Mouse (Mus musculus): ENCODE data around the gene Nup54. TPM values are rescaled to one million over a fixed set of nuclear protein-coding genes. Genes with fewer than 3 reads are reported as not detected.

Nup54 gene
- total RNA-seq, 2 experiments from 2014 or later = 19.8 to 32.3 TPM

- no peak for ATAC-seq (replicated peaks; ENCODE audit: low FRiP score, poor library complexity, severe bottlenecking)
Observed at GRCm38 (mm10) chr5:92413982-92414375, 21.0 kb downstream of the Nup54 start.

DNA sequence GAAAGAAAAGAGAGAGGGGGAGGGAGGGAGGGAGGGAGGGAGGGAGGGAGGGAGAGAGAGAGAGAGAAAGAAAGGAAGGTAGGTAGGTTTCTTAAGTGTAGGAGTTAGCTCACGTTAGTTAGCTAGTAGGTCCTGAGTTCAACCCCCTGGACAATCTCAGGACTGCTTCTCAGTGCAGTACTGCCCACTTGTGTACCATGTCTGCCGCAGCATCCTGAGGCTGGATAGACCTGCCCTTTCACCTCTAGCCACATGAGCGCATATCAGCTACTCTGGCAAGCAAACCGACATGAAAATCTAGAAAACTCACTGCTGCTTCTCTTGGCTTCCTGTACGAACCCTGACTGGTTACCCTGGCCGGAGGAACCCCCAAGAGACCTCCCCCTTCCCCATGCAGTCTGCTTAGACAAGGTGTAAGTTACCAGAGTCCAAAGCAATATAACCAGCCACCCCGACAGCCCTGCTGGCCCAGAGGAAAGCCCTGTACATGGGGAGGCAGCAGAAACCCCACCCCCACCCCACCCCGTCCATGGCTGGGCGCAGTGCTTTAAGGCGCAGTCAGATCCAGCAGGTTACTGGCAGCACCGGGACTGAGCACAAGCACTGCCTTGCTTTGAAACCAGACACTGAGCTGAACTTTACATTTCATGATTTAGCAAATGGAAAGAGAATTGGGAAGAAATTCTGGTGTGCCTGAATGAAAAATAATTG, 21.6 kb downstream of the Nup54 start:
- ATAC-seq (replicated peaks; ENCODE audit: low FRiP score, poor library complexity, severe bottlenecking) = no peak

- no peak for ATAC-seq (replicated peaks; ENCODE audit: low FRiP score, poor library complexity, severe bottlenecking)
Observed at GRCm38 (mm10) chr5:92411461-92412140, 23.4 kb downstream of the Nup54 start.

DNA sequence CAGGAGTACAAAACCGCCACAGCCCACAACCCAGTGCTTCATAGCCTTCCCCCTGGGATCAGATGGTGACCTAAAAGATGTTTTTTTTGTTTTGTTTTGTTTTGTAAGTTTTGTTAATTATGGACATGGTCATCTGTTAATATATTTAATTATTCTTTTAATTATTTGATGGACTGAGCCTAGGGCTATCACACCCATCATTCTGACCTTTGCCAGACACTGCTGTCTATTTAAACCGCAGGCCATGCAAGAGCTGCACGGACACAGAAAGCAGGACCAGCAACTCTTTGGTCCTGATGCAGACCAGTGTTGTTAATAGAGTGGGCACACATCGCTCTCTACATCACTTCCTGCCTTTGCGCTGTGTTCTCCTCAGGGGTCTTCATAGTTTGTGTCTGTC, 24.5 kb downstream of the Nup54 start:
- no peak for ATAC-seq (replicated peaks; ENCODE audit: low FRiP score, poor library complexity, severe bottlenecking)

DNA sequence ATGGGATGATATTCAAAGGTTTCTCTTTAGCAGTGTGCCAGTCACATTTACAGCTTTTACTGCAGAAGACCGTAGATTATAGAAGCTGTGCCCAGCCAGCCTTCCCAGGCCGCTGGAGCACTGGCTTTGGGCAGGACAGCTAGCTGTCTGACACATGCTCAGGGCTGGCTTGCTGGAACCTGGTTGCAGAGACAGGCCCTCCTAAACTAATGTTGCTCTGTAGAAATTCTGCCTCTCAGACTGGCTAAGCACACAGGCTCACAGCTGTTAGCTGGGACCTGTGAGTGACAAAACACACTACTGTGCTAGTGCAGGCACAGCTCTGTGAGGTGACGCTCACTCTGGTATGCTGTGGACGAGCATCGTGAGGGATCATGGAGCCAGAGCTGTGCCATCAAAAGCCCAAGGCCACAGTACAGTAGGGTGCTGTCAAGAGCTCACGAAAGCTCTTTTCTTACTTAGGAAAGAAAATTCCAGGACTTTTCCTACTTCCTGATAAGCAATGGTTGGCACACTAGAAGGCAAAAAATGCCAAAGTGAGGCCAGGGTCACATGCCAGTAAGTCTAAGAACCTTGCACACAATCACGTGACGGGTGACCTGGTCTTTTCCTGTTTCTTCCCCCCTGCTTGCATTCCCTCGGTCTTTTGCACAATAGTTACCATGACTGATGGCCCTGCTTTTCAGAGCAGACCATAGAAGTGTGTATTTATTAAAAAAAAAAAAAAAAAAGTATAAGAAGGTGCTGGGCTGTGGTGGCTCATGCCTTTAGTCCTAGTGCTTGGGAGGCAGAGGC, 25.5 kb downstream of the Nup54 start:
- no peak for ATAC-seq (replicated peaks; ENCODE audit: low FRiP score, poor library complexity, severe bottlenecking)

DNA sequence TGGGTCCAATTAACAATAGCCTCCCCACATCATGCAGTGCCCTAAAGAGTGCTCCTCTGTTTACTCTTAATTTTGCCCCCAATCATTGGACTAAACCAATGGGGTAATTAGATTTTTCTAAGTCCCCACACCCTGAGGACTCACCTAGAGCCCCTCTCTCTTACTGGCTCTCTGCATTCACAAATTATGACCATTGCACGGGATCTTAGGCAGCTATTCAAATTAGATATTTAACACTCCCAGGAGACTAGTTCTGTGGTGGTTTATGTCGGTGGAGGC, 30.7 kb downstream of the Nup54 start:
- ATAC-seq (replicated peaks; ENCODE audit: low FRiP score, poor library complexity, severe bottlenecking) = no peak

- ATAC-seq (replicated peaks; ENCODE audit: low FRiP score, poor library complexity, severe bottlenecking) = no peak
Observed at GRCm38 (mm10) chr5:92403562-92404399, 31.2 kb downstream of the Nup54 start.

DNA sequence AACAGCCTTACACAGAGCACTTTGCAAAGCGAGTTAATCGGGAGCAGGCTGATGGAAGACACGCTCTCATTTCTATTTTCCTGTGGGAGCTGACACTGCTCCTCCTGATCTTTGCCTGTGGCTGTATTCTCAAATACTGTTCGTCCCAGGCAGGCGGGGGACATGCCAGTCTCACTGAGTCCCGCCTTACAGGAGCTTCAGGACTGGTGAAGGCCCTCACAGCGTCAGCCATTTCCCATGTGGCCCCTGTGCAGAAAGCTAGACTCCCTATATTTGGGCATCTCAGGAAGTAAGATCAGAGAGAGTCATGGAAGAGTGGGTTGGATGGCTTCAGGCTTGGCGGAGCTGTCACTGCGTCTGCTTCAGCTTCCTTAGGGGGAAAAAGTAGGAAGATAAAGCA, 32.2 kb downstream of the Nup54 start:
- ATAC-seq (replicated peaks; ENCODE audit: low FRiP score, poor library complexity, severe bottlenecking) = no peak

GRCm38 (mm10) chr5:92398153-92398552, 36.9 kb downstream of the Nup54 start:
- ATAC-seq (replicated peaks; ENCODE audit: low FRiP score, poor library complexity, severe bottlenecking) = peak; percentile 79

DNA sequence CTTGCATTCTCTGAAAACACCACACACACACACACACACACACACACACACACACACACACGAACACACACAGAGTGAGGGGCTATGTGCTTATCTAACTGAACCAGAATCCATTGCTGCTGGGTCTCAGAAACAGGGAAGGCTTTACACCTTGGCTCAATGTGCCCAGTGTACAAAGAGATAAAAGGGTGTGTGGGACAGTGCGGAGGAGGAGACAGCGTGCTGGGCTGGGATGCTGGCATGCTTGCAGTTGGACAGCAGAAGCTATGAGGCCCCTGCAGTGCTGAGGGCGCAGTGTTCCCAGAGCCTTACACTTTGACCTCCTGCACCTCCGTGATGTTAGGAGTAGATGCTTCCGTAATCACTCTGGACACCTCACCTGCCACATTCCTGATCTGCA, 38.5 kb downstream of the Nup54 start:
- no peak for ATAC-seq (replicated peaks; ENCODE audit: low FRiP score, poor library complexity, severe bottlenecking)

- no peak for ATAC-seq (replicated peaks; ENCODE audit: low FRiP score, poor library complexity, severe bottlenecking)
Observed at GRCm38 (mm10) chr5:92395764-92396163, 39.3 kb downstream of the Nup54 start.

DNA sequence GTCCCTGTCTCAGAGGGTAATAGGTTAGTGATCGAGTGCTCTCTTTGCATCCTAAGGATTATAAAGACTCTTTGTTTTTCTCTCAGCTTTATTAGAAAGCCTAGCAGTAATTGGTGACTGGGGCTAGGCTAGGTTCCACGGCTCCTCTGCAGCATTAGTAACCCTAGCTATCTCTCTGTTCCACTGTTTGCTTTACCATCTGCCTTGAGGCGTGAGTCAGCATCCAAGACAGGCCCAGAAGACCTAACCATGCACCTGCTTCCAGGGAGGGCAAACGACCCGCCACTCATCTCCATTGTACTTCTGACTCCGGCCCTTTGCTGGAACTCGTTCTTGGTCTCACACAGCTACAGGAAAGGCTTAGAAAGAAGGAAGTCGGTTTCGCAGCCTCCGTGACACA, 41.2 kb downstream of the Nup54 start:
- ATAC-seq (replicated peaks; ENCODE audit: low FRiP score, poor library complexity, severe bottlenecking) = no peak

DNA sequence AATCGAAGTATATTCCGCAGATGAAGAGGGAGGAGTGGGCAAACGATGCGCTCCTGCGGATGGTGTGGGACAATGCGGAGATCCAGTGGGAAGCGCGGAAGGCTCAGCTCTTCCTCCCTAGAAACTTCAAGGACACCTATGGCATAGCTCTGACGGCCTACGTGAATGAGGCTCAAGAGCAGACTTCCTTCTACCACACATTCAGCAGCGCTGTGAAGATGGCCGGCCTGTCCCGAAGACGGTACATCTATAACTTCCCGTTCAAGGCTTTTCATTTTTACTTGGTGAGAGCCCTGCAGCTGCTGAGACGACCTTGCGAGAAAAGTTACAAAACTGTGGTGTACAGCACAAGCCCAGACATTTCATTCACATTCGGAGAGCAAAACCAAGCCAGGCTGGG, 42.5 kb downstream of the Nup54 start:
- ATAC-seq (replicated peaks; ENCODE audit: low FRiP score, poor library complexity, severe bottlenecking) = no peak

DNA sequence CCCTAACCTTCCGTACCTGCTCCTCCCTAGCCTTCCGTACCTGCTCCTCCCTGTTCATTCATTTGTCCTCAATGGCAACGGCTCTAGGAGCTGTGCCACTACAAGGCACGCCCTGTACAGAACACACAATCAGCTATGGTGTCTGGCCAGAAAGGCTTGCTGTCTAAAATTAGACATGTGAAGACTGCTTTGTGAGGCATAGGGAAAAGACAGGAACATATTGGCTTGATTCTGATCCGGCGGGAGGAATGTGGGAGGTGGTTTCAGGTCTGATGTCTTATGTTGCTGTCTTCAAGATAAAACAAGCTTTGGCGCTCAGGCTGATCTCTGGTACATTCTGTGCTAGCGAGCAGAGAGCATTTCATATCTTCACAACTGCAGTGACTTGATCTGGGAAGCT, 44.4 kb downstream of the Nup54 start:
- no peak for ATAC-seq (replicated peaks; ENCODE audit: low FRiP score, poor library complexity, severe bottlenecking)

GRCm38 (mm10) chr5:92389977-92390376, 45.0 kb downstream of the Nup54 start:
- ATAC-seq (replicated peaks; ENCODE audit: low FRiP score, poor library complexity, severe bottlenecking) = no peak

- no peak for ATAC-seq (replicated peaks; ENCODE audit: low FRiP score, poor library complexity, severe bottlenecking)
Observed at GRCm38 (mm10) chr5:92387433-92387832, 47.6 kb downstream of the Nup54 start.

GRCm38 (mm10) chr5:92386643-92387042, 48.4 kb downstream of the Nup54 start:
- no peak for ATAC-seq (replicated peaks; ENCODE audit: low FRiP score, poor library complexity, severe bottlenecking)

- ATAC-seq (replicated peaks; ENCODE audit: low FRiP score, poor library complexity, severe bottlenecking) = no peak
Observed at GRCm38 (mm10) chr5:92386102-92386501, 48.9 kb downstream of the Nup54 start.

DNA sequence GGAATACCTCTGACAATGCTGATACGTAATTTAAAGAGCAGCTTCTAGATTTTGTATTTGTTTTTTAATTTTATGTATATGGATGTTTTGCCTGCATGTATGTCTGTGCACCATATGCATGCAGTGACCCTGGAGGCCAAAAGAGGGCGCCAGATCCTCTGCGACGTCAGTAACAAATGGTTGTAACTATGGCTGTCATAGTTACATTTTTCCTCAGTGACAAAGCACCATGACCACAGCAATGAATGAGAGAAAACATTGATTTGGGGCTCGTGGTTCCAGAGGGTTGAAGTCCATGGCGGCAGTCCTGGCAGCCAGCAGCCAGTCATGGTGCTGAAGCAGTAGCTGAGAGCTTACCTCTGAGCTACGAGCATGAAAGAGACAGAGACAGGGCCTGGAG, 50.2 kb downstream of the Nup54 start:
- peak; percentile 44; the same call in 1 of the 2 replicates for ATAC-seq (replicated peaks; ENCODE audit: low FRiP score, poor library complexity, severe bottlenecking)

- no peak for ATAC-seq (replicated peaks; ENCODE audit: low FRiP score, poor library complexity, severe bottlenecking)
Observed at GRCm38 (mm10) chr5:92383747-92384146, 51.3 kb downstream of the Nup54 start.

All from erythroid progenitor cell, adult 5-6 weeks (primary cell).